Mouse (Mus musculus) urinary bladder, postnatal 10 days (tissue): ENCODE measurements around the gene Tbl1xr1.

Source experiments
- DNase-seq: peaks from one replicate; pipeline ENCODE4 v3.0.0; 2022; ENCODE audit warnings: low spot score

The Tbl1xr1 gene

DNA sequence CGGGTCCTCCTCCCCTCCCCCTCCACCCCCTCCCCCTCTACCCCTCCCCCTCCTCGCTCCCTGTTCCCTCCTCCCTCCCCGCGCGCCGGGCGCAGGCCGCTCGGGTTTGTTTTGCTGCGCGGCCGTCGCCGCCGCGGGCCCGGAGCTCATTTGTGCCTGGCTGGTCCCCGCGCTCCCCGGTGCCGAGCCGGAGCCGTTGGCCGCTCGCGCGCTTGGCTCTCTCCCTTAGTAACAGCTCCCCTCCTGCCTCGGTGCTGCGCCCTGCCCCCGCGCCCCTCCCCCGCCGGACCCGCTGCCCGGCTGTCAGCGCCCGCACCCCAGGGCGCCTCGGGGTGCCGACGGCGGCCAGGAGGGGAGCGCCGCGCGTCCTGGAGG, at the start of gene Tbl1xr1:
Tbl1xr1 (plus strand) TSS at position 92 of the 375 bp plus-strand sequence.
- DNase-seq, result peak; percentile 89

GRCm38 (mm10) chr3:22038004-22038403, 38.4 kb upstream of the Tbl1xr1 start:
- DNase-seq, result no peak

GRCm38 (mm10) chr3:22039036-22039795, 37.2 kb upstream of the Tbl1xr1 start:
- no peak for DNase-seq

- DNase-seq, result no peak
Measured at GRCm38 (mm10) chr3:22040627-22041026, 35.8 kb upstream of the Tbl1xr1 start.

DNA sequence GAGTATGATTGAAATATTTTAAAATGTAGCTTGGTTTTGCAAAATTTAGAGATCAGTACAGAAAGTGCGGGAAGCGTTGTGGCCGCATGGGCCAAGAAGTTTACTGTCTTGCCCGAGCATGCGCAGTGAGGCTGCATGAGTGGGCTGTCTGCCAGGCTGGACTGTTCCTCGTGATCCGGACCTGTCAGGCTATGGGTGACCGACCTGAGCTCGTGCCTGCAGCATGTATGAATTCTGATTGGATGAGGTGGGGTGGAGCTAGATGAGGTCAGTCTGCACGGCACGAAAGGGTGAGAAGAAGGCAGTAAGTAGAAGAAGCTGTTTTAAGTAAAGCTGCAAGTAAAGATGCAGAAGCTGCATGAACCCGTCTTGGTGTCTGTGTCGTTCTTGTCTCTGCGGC, 29.2 kb upstream of the Tbl1xr1 start:
- DNase-seq, result no peak

- no peak for DNase-seq
Measured at GRCm38 (mm10) chr3:22056664-22057328, 19.7 kb upstream of the Tbl1xr1 start.

DNA sequence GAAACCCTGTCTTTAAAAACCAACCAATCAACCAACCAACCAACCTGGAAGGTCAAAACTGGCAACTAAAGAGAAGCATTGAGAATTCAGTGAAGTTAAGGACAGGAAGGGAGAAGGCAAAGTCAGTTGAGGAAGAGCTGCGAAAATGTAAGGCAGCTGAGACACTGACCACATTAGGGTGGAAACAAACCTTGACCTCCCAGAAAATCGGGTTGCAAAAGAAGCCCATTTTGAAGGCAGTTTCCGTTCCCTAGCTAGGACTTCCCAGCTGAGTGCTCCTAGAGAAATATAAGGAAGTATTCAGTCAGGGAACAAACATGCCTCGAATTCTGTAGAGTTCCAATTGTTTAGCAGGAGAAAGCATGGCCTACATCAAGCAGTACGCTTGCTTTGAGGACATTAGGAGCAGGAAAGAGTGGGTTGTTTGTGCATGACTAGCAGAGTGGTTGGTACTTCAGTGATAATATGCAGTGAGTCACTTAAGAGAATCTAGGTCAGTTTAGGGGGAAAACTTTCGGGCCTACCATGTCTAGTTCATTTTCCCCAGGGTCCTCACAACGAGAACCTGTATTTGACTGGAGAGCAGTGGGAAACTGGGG, 18.1 kb upstream of the Tbl1xr1 start:
- no peak for DNase-seq

GRCm38 (mm10) chr3:22061163-22061562, 15.3 kb upstream of the Tbl1xr1 start:
- no peak for DNase-seq

GRCm38 (mm10) chr3:22068621-22069020, 7.8 kb upstream of the Tbl1xr1 start:
- no peak for DNase-seq

DNA sequence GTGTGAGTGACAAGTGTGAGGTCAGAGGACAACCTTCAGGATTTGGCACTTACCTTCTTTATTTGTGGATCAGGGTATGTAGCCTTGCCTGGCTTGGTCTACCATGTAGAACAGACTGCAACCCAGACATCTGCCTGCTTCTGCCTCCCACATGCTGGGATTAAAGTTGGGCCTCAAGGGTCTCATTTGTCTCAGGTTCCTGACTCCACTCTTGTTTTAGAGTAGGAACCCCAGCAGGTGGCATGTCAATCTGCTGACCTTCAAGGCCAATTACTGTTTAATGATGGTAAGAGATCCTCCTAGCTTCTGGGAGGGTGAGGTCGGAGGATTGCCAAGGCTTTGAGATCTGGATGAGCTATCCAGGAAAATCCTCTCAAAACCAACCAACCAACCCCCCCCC, 2.5 kb upstream of the Tbl1xr1 start:
- no peak for DNase-seq

DNA sequence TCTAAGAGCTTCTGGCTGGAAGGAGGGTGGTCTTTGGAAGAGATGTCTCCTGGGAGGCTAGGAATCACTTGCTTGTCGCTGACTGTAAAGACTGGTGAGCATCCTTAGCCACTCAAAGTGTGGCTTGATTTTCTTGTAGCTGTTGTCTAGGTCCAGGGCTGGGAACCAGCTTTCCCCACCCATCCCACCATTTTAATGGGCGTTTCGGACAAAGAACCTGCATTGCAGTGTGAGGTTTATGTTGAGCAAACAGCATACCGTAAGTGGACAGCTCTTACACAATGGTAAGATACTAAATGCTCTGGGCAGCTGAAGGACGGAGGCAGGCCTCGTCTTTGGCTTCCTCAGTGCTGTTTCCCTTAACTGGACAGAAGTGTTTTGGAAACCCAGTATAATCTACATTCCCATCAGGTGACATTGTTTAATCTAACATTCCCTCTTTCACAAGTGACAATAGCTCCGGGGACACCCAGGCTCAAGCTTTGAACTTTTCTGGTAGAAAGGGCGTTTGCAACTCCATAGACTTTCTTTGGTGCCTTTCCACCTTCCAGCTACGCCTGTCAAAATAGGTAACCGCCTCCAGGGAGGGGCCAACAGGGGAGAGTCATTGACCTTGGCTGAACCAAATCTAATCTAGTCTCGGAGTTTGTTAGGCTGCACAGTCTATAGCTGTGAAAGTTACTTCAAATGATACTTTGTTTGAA, 1.7 kb upstream of the Tbl1xr1 start:
- DNase-seq, result no peak

DNA sequence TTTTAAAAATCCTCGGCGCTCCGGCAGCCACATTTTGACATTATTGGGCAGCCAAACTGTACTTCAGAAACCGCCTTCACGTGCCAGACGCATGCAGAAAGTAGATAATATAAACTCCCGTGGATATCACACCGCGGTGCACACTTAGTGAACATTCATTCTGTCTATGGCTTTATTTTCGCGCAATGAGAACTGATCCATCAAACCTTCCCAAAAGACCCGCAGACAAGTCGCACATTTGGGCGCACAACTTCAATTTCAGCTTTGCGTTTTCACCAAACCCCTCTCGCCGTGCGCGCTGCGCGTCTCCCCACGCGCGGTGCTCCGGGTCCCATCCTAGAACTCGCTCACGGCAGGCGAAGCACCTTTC, 950 bp upstream of the Tbl1xr1 start:
- DNase-seq, result no peak

GRCm38 (mm10) chr3:22075887-22076560, 428 bp upstream of the Tbl1xr1 start:
- DNase-seq, result peak; percentile 69

- DNase-seq, result no peak
Measured at GRCm38 (mm10) chr3:22076936-22077656, 644 bp downstream of the Tbl1xr1 start.

- no peak for DNase-seq
Measured at GRCm38 (mm10) chr3:22077657-22078475, 1.4 kb downstream of the Tbl1xr1 start.

GRCm38 (mm10) chr3:22078529-22078928, 2.1 kb downstream of the Tbl1xr1 start:
- DNase-seq, result no peak

DNA sequence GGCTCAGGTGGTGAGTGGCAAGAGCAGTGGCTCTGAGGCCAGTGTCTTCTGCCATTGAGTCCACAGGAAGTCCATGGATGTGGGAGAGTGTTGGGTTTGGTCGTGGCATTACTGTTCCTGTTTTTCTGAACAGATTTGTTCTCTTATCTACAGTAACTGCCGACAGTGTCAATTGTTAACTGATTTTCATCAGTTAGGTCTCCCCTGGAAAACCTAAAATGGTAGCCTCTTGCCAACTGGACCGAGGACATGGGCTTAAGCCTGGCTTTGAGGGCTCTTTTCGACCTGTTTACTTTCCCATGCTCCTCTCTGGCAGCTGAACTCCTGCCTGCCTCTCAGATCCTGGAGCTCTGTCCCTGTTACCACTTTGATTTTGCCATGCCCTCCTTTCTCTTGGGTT, 5.4 kb downstream of the Tbl1xr1 start:
- no peak for DNase-seq

DNA sequence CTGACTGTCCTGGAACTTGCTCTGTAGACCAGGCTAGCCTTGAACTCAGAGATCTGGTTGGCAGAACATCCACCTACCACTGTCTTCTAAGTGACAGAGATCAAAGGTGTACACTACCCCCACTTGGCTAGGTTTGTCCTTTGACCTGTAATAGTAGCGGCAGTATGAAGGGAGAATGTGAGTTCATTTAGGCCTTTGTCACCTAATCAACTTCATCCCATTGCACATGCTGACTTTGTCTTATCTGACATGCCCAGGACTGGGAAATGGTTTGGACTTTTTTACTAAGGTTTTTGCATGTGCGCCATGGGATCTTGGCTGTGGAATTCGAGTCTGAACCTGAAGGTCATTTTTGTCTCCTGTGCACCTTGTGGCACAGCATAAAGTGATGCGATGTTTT, 6.4 kb downstream of the Tbl1xr1 start:
- DNase-seq, result no peak

DNA sequence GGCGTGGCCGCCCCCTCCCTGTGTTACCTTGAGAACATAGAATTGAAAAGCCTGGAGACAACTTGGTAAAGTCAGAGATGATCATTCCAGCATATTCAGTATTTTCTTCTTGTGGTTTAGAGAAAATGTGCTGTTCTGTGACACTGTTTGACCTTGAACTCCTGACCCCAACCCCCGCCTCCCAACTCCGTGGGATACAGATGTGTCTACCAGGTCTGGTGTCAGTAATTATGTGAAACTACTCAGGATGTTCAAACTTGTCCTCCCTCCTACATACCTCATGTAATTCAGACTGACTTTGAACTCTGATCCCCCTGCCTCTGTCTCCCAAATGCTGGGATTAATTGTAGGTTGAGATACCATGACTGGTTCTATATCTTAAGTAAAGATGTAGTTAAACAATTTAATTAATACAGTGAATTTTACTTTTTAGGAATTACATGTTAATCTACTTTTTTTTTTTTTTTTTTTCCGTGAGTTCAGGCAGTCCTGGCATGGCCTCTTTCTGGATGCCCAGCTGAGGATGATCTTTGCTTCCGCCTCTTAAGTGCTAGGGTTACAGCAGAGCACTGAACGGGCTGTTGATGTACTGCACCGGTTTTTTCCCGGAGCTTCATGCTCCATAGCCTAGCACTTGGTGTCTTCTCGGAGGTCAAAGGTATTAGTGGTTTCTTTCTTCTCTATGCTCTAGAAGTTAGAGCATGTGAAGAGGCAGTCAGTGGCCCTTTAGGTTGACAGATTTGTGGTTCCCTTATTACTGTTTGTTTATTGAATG, 8.0 kb downstream of the Tbl1xr1 start:
- DNase-seq, result no peak

GRCm38 (mm10) chr3:22089825-22090224, 13.4 kb downstream of the Tbl1xr1 start:
- DNase-seq, result no peak
